16 mouse cellular contexts compared by ENCODE assay signal in genomic region chr13:46859876-46860275, GRCm38 (mm10).
DNase-seq lines count a peak whose midpoint lies in the region; ATAC-seq and TF ChIP-seq lines count a peak whose summit lies in the region.
"Had no signal": no experiment of that assay in that cellular context is flagged by ENCODE, and none has a peak within 500 bp of the region (broad histone marks: within the 10 kb centered on the region; RNA-seq: fewer than 3 reads in every experiment).

No protein-coding gene starts in this region.

- no peaks in the 10 kb centered on the region for H3K4me1 ChIP-seq in liver, postnatal 0 days (ENCODE audit: insufficient read depth)
- peaks cover 19% of the 10 kb centered on the region for H3K4me1 ChIP-seq in liver, embryonic 11.5 days (replicated peaks; ENCODE audit: control insufficient read depth, insufficient read depth, low read length)
- peaks cover 4% of the 10 kb centered on the region for H3K4me1 ChIP-seq in heart, embryonic 11.5 days (ENCODE audit: control insufficient read depth, insufficient read depth, low read length)

- TF ChIP-seq EP300 in liver, postnatal 0 days (IDR thresholded peaks at IDR 0.05; ENCODE audit: low read depth) = no peak

- no peak for DNase-seq in liver, postnatal 0 days
- no peak for DNase-seq in liver, embryonic 11.5 days (ENCODE audit: low spot score)
- peak; percentile 80 for DNase-seq in cerebellum, adult 11 months
- DNase-seq in cerebellum, postnatal 10 days = peak; percentile 88 to 90
- no peak for DNase-seq in lung, adult 18-20 months
- DNase-seq: gastrocnemius, postnatal 10 days; heart, adult 2 months; kidney, adult 2 months; retina, postnatal 1 day had no signal

- TF ChIP-seq CTCF in liver, postnatal 0 days (IDR thresholded peaks at IDR 0.05; ENCODE audit: low read depth) = no peak

- H3K27me3 ChIP-seq in liver, postnatal 0 days (ENCODE audit: insufficient read depth, low read length) = no peaks in the 10 kb centered on the region
- no peaks in the 10 kb centered on the region for H3K27me3 ChIP-seq in liver, embryonic 11.5 days (replicated peaks; ENCODE audit: control insufficient read depth, insufficient read depth, low read length)
- no peaks in the 10 kb centered on the region for H3K27me3 ChIP-seq in heart, embryonic 11.5 days (ENCODE audit: control insufficient read depth, insufficient read depth, low read length)
- H3K27me3 ChIP-seq: hindbrain, embryonic 12.5 days; liver, embryonic 12.5 days; midbrain, embryonic 15.5 days had no signal

- H3K36me3 ChIP-seq in liver, postnatal 0 days (replicated peaks; ENCODE audit: insufficient read depth, low read length) = no peaks in the 10 kb centered on the region
- H3K36me3 ChIP-seq in liver, embryonic 11.5 days (ENCODE audit: control insufficient read depth, insufficient read depth, low read length) = no peaks in the 10 kb centered on the region
- no peaks in the 10 kb centered on the region for H3K36me3 ChIP-seq in heart, embryonic 11.5 days (ENCODE audit: control insufficient read depth, insufficient read depth, low read length)
- H3K36me3 ChIP-seq: G1E; hindbrain, embryonic 12.5 days; limb, embryonic 10.5 days; liver, embryonic 12.5 days; midbrain, embryonic 15.5 days had no signal

- ATAC-seq in liver, postnatal 0 days = 0 out of 2 replicates have a peak, but pooled peaks have one; percentile 31
- ATAC-seq in liver, embryonic 11.5 days (replicated peaks; ENCODE audit: low FRiP score) = no peak
- ATAC-seq in erythroblast, adult 5-6 weeks (replicated peaks; ENCODE audit: low FRiP score, poor library complexity, severe bottlenecking) = no peak
- no peak for ATAC-seq in heart, embryonic 11.5 days (replicated peaks; ENCODE audit: insufficient number of reproducible peaks, low FRiP score, low TSS enrichment)
- ATAC-seq: liver, embryonic 12.5 days; midbrain, embryonic 15.5 days had no signal

- H3K4me2 ChIP-seq in liver, postnatal 0 days (ENCODE audit: low read depth, low read length) = no peak overlapping the region
- no peak overlapping the region for H3K4me2 ChIP-seq in liver, embryonic 11.5 days
- no peak overlapping the region for H3K4me2 ChIP-seq in heart, embryonic 11.5 days
- H3K4me2 ChIP-seq: hindbrain, embryonic 12.5 days; liver, embryonic 12.5 days; midbrain, embryonic 15.5 days had no signal

- H3K9me3 ChIP-seq in liver, postnatal 0 days (ENCODE audit: low read length) = no peaks in the 10 kb centered on the region
- no peaks in the 10 kb centered on the region for H3K9me3 ChIP-seq in liver, embryonic 11.5 days (ENCODE audit: control insufficient read depth, low read length)
- H3K9me3 ChIP-seq in heart, embryonic 11.5 days (replicated peaks; ENCODE audit: control insufficient read depth, low read length) = no peaks in the 10 kb centered on the region
- H3K9me3 ChIP-seq: G1E; hindbrain, embryonic 12.5 days; limb, embryonic 10.5 days; liver, embryonic 12.5 days; midbrain, embryonic 15.5 days had no signal

- no peak overlapping the region for H3K9ac ChIP-seq in liver, postnatal 0 days (replicated peaks)
- H3K9ac ChIP-seq in liver, embryonic 11.5 days (ENCODE audit: low read depth, low read length) = no peak overlapping the region
- H3K9ac ChIP-seq in heart, embryonic 11.5 days (ENCODE audit: low read depth, low read length) = no peak overlapping the region
- H3K9ac ChIP-seq: hindbrain, embryonic 12.5 days; liver, embryonic 12.5 days; midbrain, embryonic 15.5 days had no signal

- WGBS in liver, postnatal 0 days (ENCODE audit: insufficient replicate concordance) = 82% methylated on average over 2 of the region's 2 CpGs
- WGBS in liver, embryonic 11.5 days = 71% methylated on average over 2 of the region's 2 CpGs
- 90% methylated on average over 2 of the region's 2 CpGs for WGBS in heart, embryonic 11.5 days (ENCODE audit: insufficient replicate concordance)

- no peak overlapping the region for H3K27ac ChIP-seq in liver, postnatal 0 days (ENCODE audit: low read depth)
- H3K27ac ChIP-seq in liver, embryonic 11.5 days (ENCODE audit: low read depth, low read length) = no peak overlapping the region
- H3K27ac ChIP-seq in heart, embryonic 11.5 days (ENCODE audit: low read depth, low read length) = no peak overlapping the region
- H3K27ac ChIP-seq: heart, adult 2 months; hindbrain, embryonic 12.5 days; limb, embryonic 10.5 days; liver, embryonic 12.5 days; midbrain, embryonic 15.5 days had no signal

- no peak overlapping the region for H3K4me3 ChIP-seq in liver, postnatal 0 days (ENCODE audit: low read depth, low read length)
- no peak overlapping the region for H3K4me3 ChIP-seq in liver, embryonic 11.5 days (ENCODE audit: low read depth, low read length)
- no peak overlapping the region for H3K4me3 ChIP-seq in heart, embryonic 11.5 days (ENCODE audit: low read depth, low read length)
- H3K4me3 ChIP-seq: heart, adult 2 months; hindbrain, embryonic 12.5 days; limb, embryonic 10.5 days; liver, embryonic 12.5 days; midbrain, embryonic 15.5 days had no signal

Comparison
In these comparisons a context has a peak if more than half of its experiments do, and no peak if none do; other contexts are left out.
1. DNase-seq: peak in cerebellum, adult 11 months (single experiment) and cerebellum, postnatal 10 days (2 of 2); none in liver, postnatal 0 days (single experiment), liver, embryonic 11.5 days (single experiment) and lung, adult 18-20 months (0 of 2).